23 mouse cellular contexts compared by ENCODE assay signal in genomic region chr16:6350256-6350655, GRCm38 (mm10).
DNase-seq lines count a peak whose midpoint lies in the region; ATAC-seq and TF ChIP-seq lines count a peak whose summit lies in the region.
"Had no signal": no experiment of that assay in that cellular context is flagged by ENCODE, and none has a peak within 500 bp of the region (broad histone marks: within the 10 kb centered on the region; RNA-seq: fewer than 3 reads in every experiment).

No protein-coding gene starts in this region.

- ATAC-seq in cerebellum, adult (ENCODE audit: insufficient number of reproducible peaks, low FRiP score, low TSS enrichment), result no peak
- no peak for ATAC-seq in midbrain, embryonic 15.5 days (replicated peaks)
- ATAC-seq: CD4-positive, CD25-positive, alpha-beta regulatory T cell, adult 4 months; intestine, postnatal 0 days had no signal

- H3K27ac ChIP-seq in cerebellum, adult 2 months (ENCODE audit: insufficient read depth, low read length), result peak overlapping the region; percentile 86
- H3K27ac ChIP-seq in midbrain, embryonic 15.5 days, result no peak overlapping the region
- H3K27ac ChIP-seq: embryonic facial prominence, embryonic 12.5 days; kidney, postnatal 0 days; limb, embryonic 12.5 days; liver, embryonic 13.5 days; lung, embryonic 15.5 days; macrophage had no signal

- intact Hi-C loops in heart, postnatal 36 days (cut with DNase I), result no loop called here

- H3K4me1 ChIP-seq in cerebellum, adult 2 months (ENCODE audit: control insufficient read depth, insufficient read depth, low read length), result peaks cover 11% of the 10 kb centered on the region; the same call in 1 of the 2 replicates
- peaks cover 23% of the 10 kb centered on the region for H3K4me1 ChIP-seq in midbrain, embryonic 15.5 days
- H3K4me1 ChIP-seq: liver, embryonic 13.5 days had no signal

- peak overlapping the region; percentile 97 for H3K4me3 ChIP-seq in cerebellum, adult 2 months (replicated peaks; ENCODE audit: insufficient read depth, low read depth, low read length)
- H3K4me3 ChIP-seq in midbrain, embryonic 15.5 days, result peak overlapping the region; percentile 52
- H3K4me3 ChIP-seq: embryonic facial prominence, embryonic 12.5 days; limb, embryonic 12.5 days; liver, embryonic 13.5 days; lung, embryonic 15.5 days had no signal

- 25% methylated on average over 11 of the region's 11 CpGs for WGBS in cerebellum, adult 2 months
- WGBS in midbrain, embryonic 15.5 days, result 87% methylated on average over 11 of the region's 11 CpGs

- H3K36me3 ChIP-seq in midbrain, embryonic 15.5 days (replicated peaks), result no peaks in the 10 kb centered on the region
- H3K36me3 ChIP-seq: embryonic facial prominence, embryonic 12.5 days; G1E; limb, embryonic 12.5 days; liver, embryonic 13.5 days; lung, embryonic 15.5 days had no signal

- no peak overlapping the region for H3K9ac ChIP-seq in midbrain, embryonic 15.5 days
- H3K9ac ChIP-seq: embryonic facial prominence, embryonic 12.5 days; limb, embryonic 12.5 days; liver, embryonic 13.5 days; lung, embryonic 15.5 days had no signal

- H3K27me3 ChIP-seq in cerebellum, adult 2 months (ENCODE audit: control insufficient read depth, insufficient read depth, low read length), result no peaks in the 10 kb centered on the region
- no peaks in the 10 kb centered on the region for H3K27me3 ChIP-seq in midbrain, embryonic 15.5 days (replicated peaks)

- no peak for TF ChIP-seq CTCF in cerebellum, adult 2 months (IDR thresholded peaks at IDR 0.05; ENCODE audit: borderline replicate concordance, insufficient read depth, low read depth, low read length)

- TF ChIP-seq POLR2A in cerebellum, adult 2 months (IDR thresholded peaks at IDR 0.05; ENCODE audit: borderline replicate concordance, insufficient read depth, low read length), result no peak

- peak; percentile 44 to 61 for DNase-seq in cerebellum, adult 2 months
- DNase-seq in heart, adult 11 months, result peak; percentile 54
- no peak for DNase-seq in heart, postnatal 36 days
- peak; percentile 46 for DNase-seq in brain, adult 2 months (ENCODE audit: low read depth, low spot score)
- no peak for DNase-seq in adipocyte (ENCODE audit: low spot score)
- no peak for DNase-seq in natural killer cell, adult 2 months (ENCODE audit: low spot score in 2 of 2)
- DNase-seq: adrenal gland, adult 2 months; gastrocnemius, postnatal 36 days; heart, postnatal 14 days; liver, embryonic 13.5 days; right cerebral cortex, adult 18-20 months; thymus, postnatal 36 days had no signal

- H3K4me2 ChIP-seq in midbrain, embryonic 15.5 days, result peak overlapping the region; percentile 73
- H3K4me2 ChIP-seq: embryonic facial prominence, embryonic 12.5 days; heart, embryonic 11.5 days; limb, embryonic 12.5 days; liver, embryonic 13.5 days; lung, embryonic 15.5 days had no signal

- H3K9me3 ChIP-seq in midbrain, embryonic 15.5 days, result no peaks in the 10 kb centered on the region
- H3K9me3 ChIP-seq: embryonic facial prominence, embryonic 12.5 days; limb, embryonic 12.5 days; liver, embryonic 13.5 days; lung, embryonic 15.5 days had no signal

Comparison
In these comparisons a context has a peak if more than half of its experiments do, and no peak if none do; other contexts are left out.
1. DNase-seq: peak in cerebellum, adult 2 months (2 of 2), heart, adult 11 months (single experiment) and brain, adult 2 months (single experiment); none in heart, postnatal 36 days (0 of 2), adipocyte (single experiment) and natural killer cell, adult 2 months (0 of 2).